In genomic region chr6:53714908-53715321, GRCm38 (mm10) we compare ENCODE assay signal across 21 mouse cellular contexts.
A peak's percentile ranks its signal among the peaks of the same experiment; 100 is the strongest.
DNase-seq lines count a peak whose midpoint lies in the region; TF ChIP-seq lines count a peak whose summit lies in the region.
"Had no signal": no experiment of that assay in that cellular context is flagged by ENCODE, and none has a peak within 500 bp of the region (broad histone marks: within the 10 kb centered on the region; RNA-seq: fewer than 3 reads in every experiment).

No protein-coding gene starts in this region.

- no peak overlapping the region for H3K4me3 ChIP-seq in heart, embryonic 10.5 days
- no peak overlapping the region for H3K4me3 ChIP-seq in gastrocnemius, adult 2 months
- H3K4me3 ChIP-seq: embryonic facial prominence, embryonic 15.5 days; layer of hippocampus, adult 2 months; neural tube, embryonic 13.5 days had no signal

- H3K4me1 ChIP-seq in heart, embryonic 10.5 days = no peaks in the 10 kb centered on the region

- 74% methylated on average over 9 of the region's 9 CpGs for WGBS in heart, embryonic 10.5 days

- TF ChIP-seq CTCF in gastrocnemius, adult 2 months (IDR thresholded peaks at IDR 0.05) = no peak

- H3K27me3 ChIP-seq in heart, embryonic 10.5 days (ENCODE audit: insufficient read depth, poor library complexity, severe bottlenecking) = no peaks in the 10 kb centered on the region
- H3K27me3 ChIP-seq: CH12.LX; embryonic facial prominence, embryonic 15.5 days had no signal

- DNase-seq in heart, adult 11 months = peak; percentile 99
- no peak for DNase-seq in heart, embryonic 10.5 days (ENCODE audit: low spot score)
- peak; percentile 77 for DNase-seq in gastrocnemius, adult 2 months
- peak; percentile 62 to 64 for DNase-seq in heart, postnatal 10 days
- peak; percentile 82 for DNase-seq in skeletal muscle tissue, adult 2 months (ENCODE audit: low read depth, low spot score)
- no peak for DNase-seq in frontal cortex, postnatal 25 days (ENCODE audit: low spot score in 2 of 2)
- no peak for DNase-seq in frontal cortex, adult 2 months (ENCODE audit: extremely low spot score in 1 of 2, low spot score in 1 of 2)
- DNase-seq in spleen, adult 12 weeks (ENCODE audit: low spot score) = no peak
- DNase-seq: adrenal gland, adult 2 months; cerebellum, postnatal 14 days; embryo, embryonic 11 days; kidney, adult 18-20 months; kidney, postnatal 10 days; lung, postnatal 10 days; right cerebral cortex, postnatal 25 days; thymus, postnatal 36 days had no signal

- no peak overlapping the region for H3K27ac ChIP-seq in heart, embryonic 10.5 days
- H3K27ac ChIP-seq in gastrocnemius, adult 2 months = no peak overlapping the region
- H3K27ac ChIP-seq: embryonic facial prominence, embryonic 15.5 days; hindbrain, postnatal 0 days; layer of hippocampus, adult 2 months; neural tube, embryonic 13.5 days had no signal

- intact Hi-C loops in gastrocnemius, adult 2 months (cut with DNase I) = no loop called here
- intact Hi-C loops in heart, postnatal 10 days (cut with DNase I) = no loop called here

- no peaks in the 10 kb centered on the region for H3K36me3 ChIP-seq in heart, embryonic 10.5 days
- H3K36me3 ChIP-seq: embryonic facial prominence, embryonic 15.5 days; neural tube, embryonic 13.5 days had no signal

- H3K9me3 ChIP-seq in heart, embryonic 10.5 days = no peaks in the 10 kb centered on the region
- H3K9me3 ChIP-seq: embryonic facial prominence, embryonic 15.5 days; neural tube, embryonic 13.5 days had no signal

Comparison
In these comparisons a context has a peak if more than half of its experiments do, and no peak if none do; other contexts are left out.
1. DNase-seq: peak in heart, adult 11 months (single experiment), gastrocnemius, adult 2 months (single experiment), heart, postnatal 10 days (2 of 2) and skeletal muscle tissue, adult 2 months (single experiment); none in heart, embryonic 10.5 days (single experiment), frontal cortex, postnatal 25 days (0 of 2), frontal cortex, adult 2 months (0 of 2) and spleen, adult 12 weeks (single experiment).